Comparison of ENCODE assay signal across 18 mouse cellular contexts in the genomic region with DNA sequence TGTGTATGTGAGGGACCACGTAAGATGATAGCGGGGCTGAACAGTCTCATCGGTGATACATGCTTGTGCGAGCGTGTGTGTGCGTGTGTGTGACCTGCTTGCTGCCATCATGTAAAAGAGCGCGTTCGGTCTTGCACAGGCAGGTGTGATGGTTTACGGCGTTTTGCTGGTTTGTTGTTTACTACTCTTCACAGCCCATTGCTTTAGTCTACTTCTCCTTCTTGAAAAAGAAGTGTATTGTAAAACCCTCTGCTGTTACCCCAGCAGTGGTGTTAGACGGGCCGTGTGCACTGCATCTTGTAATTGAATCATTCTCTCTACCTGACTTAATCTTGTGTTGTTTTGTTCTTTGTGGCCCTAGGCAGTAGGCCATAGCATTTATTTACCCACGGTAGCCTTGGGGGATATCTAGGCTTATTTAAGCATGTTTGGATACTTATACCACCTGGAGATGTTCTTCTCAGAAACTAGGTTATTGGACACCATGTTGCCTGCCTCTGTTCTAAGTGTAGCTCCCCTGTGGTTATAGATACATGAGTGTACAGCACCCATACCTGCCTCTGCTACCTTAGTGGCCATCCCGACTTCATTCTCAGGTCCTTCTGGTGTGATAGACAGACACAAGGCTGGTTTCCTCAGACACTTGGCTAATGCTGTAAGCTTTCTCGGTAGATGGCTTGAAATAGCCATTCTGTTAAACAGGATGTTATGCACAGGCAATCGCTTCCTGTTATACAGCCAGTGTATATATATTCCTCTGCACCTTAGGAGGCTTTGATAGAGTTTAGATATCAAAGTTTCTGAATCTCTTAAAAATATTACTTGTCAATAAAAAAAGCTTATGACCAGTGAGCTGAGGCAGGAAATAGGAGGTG. TPM values are rescaled to one million over a fixed set of nuclear protein-coding genes. Genes with fewer than 3 reads are reported as not detected.
DNase-seq lines count a peak whose midpoint lies in the region; ATAC-seq and TF ChIP-seq lines count a peak whose summit lies in the region.
"Had no signal": no experiment of that assay in that cellular context is flagged by ENCODE, and none has a peak within 500 bp of the region (broad histone marks: within the 10 kb centered on the region; RNA-seq: fewer than 3 reads in every experiment).

No protein-coding gene starts in this region.

- H3K27ac ChIP-seq in liver, postnatal 0 days (ENCODE audit: low read depth) = peak overlapping the region; percentile 45; the same call in 1 of the 2 replicates
- H3K27ac ChIP-seq in liver, embryonic 11.5 days (ENCODE audit: low read depth, low read length) = no peak overlapping the region
- peak overlapping the region; percentile 66 for H3K27ac ChIP-seq in bone marrow, adult 2 months (ENCODE audit: control insufficient read depth, insufficient read depth, low read depth, low read length, poor library complexity)
- no peak overlapping the region for H3K27ac ChIP-seq in kidney, embryonic 14.5 days (ENCODE audit: low read depth, low read length)
- H3K27ac ChIP-seq: embryonic facial prominence, embryonic 13.5 days; forebrain, embryonic 12.5 days; heart, adult 2 months; heart, embryonic 15.5 days; hindbrain, embryonic 15.5 days had no signal

- no peak for DNase-seq in liver, postnatal 0 days
- DNase-seq in liver, embryonic 11.5 days (ENCODE audit: low spot score) = no peak
- peak; percentile 73 for DNase-seq in A20 (ENCODE audit: low read depth, low spot score)
- DNase-seq: adrenal gland, postnatal 10 days; gastrocnemius, postnatal 10 days; heart, adult 2 months; heart, postnatal 14 days had no signal

- no peak overlapping the region for H3K4me2 ChIP-seq in liver, postnatal 0 days (ENCODE audit: low read depth, low read length)
- H3K4me2 ChIP-seq in liver, embryonic 11.5 days = no peak overlapping the region
- H3K4me2 ChIP-seq in kidney, embryonic 14.5 days (replicated peaks; ENCODE audit: low read depth, low read length) = no peak overlapping the region
- H3K4me2 ChIP-seq: embryonic facial prominence, embryonic 13.5 days; forebrain, embryonic 12.5 days; heart, embryonic 11.5 days; heart, embryonic 15.5 days; hindbrain, embryonic 15.5 days had no signal

- no peaks in the 10 kb centered on the region for H3K9me3 ChIP-seq in liver, postnatal 0 days (ENCODE audit: low read length)
- no peaks in the 10 kb centered on the region for H3K9me3 ChIP-seq in liver, embryonic 11.5 days (ENCODE audit: control insufficient read depth, low read length)
- no peaks in the 10 kb centered on the region for H3K9me3 ChIP-seq in kidney, embryonic 14.5 days (ENCODE audit: control insufficient read depth, low read length)
- H3K9me3 ChIP-seq: embryonic facial prominence, embryonic 13.5 days; forebrain, embryonic 12.5 days; G1E; heart, embryonic 15.5 days; hindbrain, embryonic 15.5 days had no signal

- no peak for ATAC-seq in liver, postnatal 0 days
- no peak for ATAC-seq in liver, embryonic 11.5 days (replicated peaks; ENCODE audit: low FRiP score)
- peak; percentile 73 for ATAC-seq in neutrophil, adult 5-6 weeks (ENCODE audit: extremely low read depth, insufficient number of reproducible peaks, low FRiP score, poor library complexity, severe bottlenecking)
- no peak for ATAC-seq in monocyte, adult 5-6 weeks (replicated peaks; ENCODE audit: insufficient number of reproducible peaks, low FRiP score, low TSS enrichment, poor library complexity, severe bottlenecking)
- no peak for ATAC-seq in kidney, embryonic 14.5 days (ENCODE audit: low FRiP score, low TSS enrichment)
- ATAC-seq: forebrain, embryonic 16.5 days had no signal

- 82% methylated on average over 17 of the region's 17 CpGs for WGBS in liver, postnatal 0 days (ENCODE audit: insufficient replicate concordance)
- 88% methylated on average over 17 of the region's 17 CpGs for WGBS in liver, embryonic 11.5 days
- WGBS in bone marrow, adult 2 months = 58% methylated on average over 17 of the region's 17 CpGs
- 90% methylated on average over 17 of the region's 17 CpGs for WGBS in kidney, embryonic 14.5 days

- TF ChIP-seq EP300 in liver, postnatal 0 days (IDR thresholded peaks at IDR 0.05; ENCODE audit: low read depth) = no peak

- H3K9ac ChIP-seq in liver, postnatal 0 days (replicated peaks) = no peak overlapping the region
- H3K9ac ChIP-seq in liver, embryonic 11.5 days (ENCODE audit: low read depth, low read length) = no peak overlapping the region
- H3K9ac ChIP-seq in kidney, embryonic 14.5 days (ENCODE audit: low read depth, low read length) = no peak overlapping the region
- H3K9ac ChIP-seq: embryonic facial prominence, embryonic 13.5 days; forebrain, embryonic 12.5 days; heart, embryonic 15.5 days; hindbrain, embryonic 15.5 days had no signal

- TF ChIP-seq CTCF in liver, postnatal 0 days (IDR thresholded peaks at IDR 0.05; ENCODE audit: low read depth) = no peak
- TF ChIP-seq CTCF in bone marrow, adult 2 months (IDR thresholded peaks at IDR 0.05; ENCODE audit: control insufficient read depth, insufficient read depth, low read length) = peak; percentile 6; the same call in 1 of the 2 replicates

- H3K4me1 ChIP-seq in liver, postnatal 0 days (ENCODE audit: insufficient read depth) = peaks cover 19% of the 10 kb centered on the region
- H3K4me1 ChIP-seq in liver, embryonic 11.5 days (replicated peaks; ENCODE audit: control insufficient read depth, insufficient read depth, low read length) = peaks cover 17% of the 10 kb centered on the region
- peaks cover 15% of the 10 kb centered on the region for H3K4me1 ChIP-seq in bone marrow, adult 2 months (ENCODE audit: control insufficient read depth, insufficient read depth, low read length)
- peaks cover 9% of the 10 kb centered on the region; the same call in 1 of the 2 replicates for H3K4me1 ChIP-seq in kidney, embryonic 14.5 days (ENCODE audit: control insufficient read depth, insufficient read depth, low read length)

- no peak overlapping the region for H3K4me3 ChIP-seq in liver, postnatal 0 days (ENCODE audit: low read depth, low read length)
- no peak overlapping the region for H3K4me3 ChIP-seq in liver, embryonic 11.5 days (ENCODE audit: low read depth, low read length)
- no peak overlapping the region for H3K4me3 ChIP-seq in bone marrow, adult 2 months (replicated peaks; ENCODE audit: control insufficient read depth, low read depth, low read length)
- H3K4me3 ChIP-seq in kidney, embryonic 14.5 days (ENCODE audit: low read length) = no peak overlapping the region
- H3K4me3 ChIP-seq: embryonic facial prominence, embryonic 13.5 days; forebrain, embryonic 12.5 days; heart, adult 2 months; heart, embryonic 15.5 days; hindbrain, embryonic 15.5 days had no signal

- peaks cover 29% of the 10 kb centered on the region for H3K36me3 ChIP-seq in liver, postnatal 0 days (replicated peaks; ENCODE audit: insufficient read depth, low read length)
- peaks cover 7% of the 10 kb centered on the region; the same call in 1 of the 2 replicates for H3K36me3 ChIP-seq in liver, embryonic 11.5 days (ENCODE audit: control insufficient read depth, insufficient read depth, low read length)
- peaks cover 34% of the 10 kb centered on the region; the same call in 1 of the 2 replicates for H3K36me3 ChIP-seq in kidney, embryonic 14.5 days (ENCODE audit: control insufficient read depth, insufficient read depth, low read length)
- H3K36me3 ChIP-seq: hindbrain, embryonic 15.5 days had no signal

- TF ChIP-seq POLR2A in bone marrow, adult 2 months (IDR thresholded peaks at IDR 0.05; ENCODE audit: borderline replicate concordance, control insufficient read depth, low read depth, low read length) = no peak

- H3K27me3 ChIP-seq in liver, postnatal 0 days (ENCODE audit: insufficient read depth, low read length) = no peaks in the 10 kb centered on the region
- no peaks in the 10 kb centered on the region for H3K27me3 ChIP-seq in liver, embryonic 11.5 days (replicated peaks; ENCODE audit: control insufficient read depth, insufficient read depth, low read length)
- no peaks in the 10 kb centered on the region for H3K27me3 ChIP-seq in kidney, embryonic 14.5 days (ENCODE audit: control insufficient read depth, insufficient read depth, low read length)
- H3K27me3 ChIP-seq: embryonic facial prominence, embryonic 13.5 days; forebrain, embryonic 12.5 days; heart, embryonic 15.5 days; hindbrain, embryonic 15.5 days had no signal

RNA-seq across cellular contexts. Expression of a gene that starts 43.5 kb away (rescaled TPM):
- polyA plus RNA-seq in liver, postnatal 0 days (2015; fragmentation: Nextera tagmentation; extraction: Ambion mirVana) = 0.62 TPM in 2 replicates
- 2.2 TPM in 2 replicates for polyA plus RNA-seq in liver, embryonic 11.5 days (2014; fragmentation: Nextera tagmentation; extraction: Ambion mirVana)
- polyA plus RNA-seq in bone marrow, adult 2 months (2011; ENCODE audit: insufficient read depth, insufficient read length, low replicate concordance, missing spikeins) = 0.92 and 3.1 TPM in 2 replicates
- total RNA-seq in neutrophil, adult 5-6 weeks (2017) = 6.6 and 8.7 TPM in 2 replicates
- total RNA-seq in monocyte, adult 5-6 weeks (2017) = 0.29 to 4.9 TPM (median 1.4 TPM) in 3 replicates
- 2.9 and 4.3 TPM in 2 replicates for polyA plus RNA-seq in kidney, embryonic 14.5 days (2014; fragmentation: Nextera tagmentation; extraction: Ambion mirVana)

RNA-seq across cellular contexts. Expression of a gene that starts 56.4 kb away (rescaled TPM):
- 13.1 and 13.5 TPM in 2 replicates for polyA plus RNA-seq in liver, postnatal 0 days (2015; fragmentation: Nextera tagmentation; extraction: Ambion mirVana)
- 31.2 and 35.4 TPM in 2 replicates for polyA plus RNA-seq in liver, embryonic 11.5 days (2014; fragmentation: Nextera tagmentation; extraction: Ambion mirVana)
- 7.9 and 16.6 TPM in 2 replicates for polyA plus RNA-seq in bone marrow, adult 2 months (2011; ENCODE audit: insufficient read depth, insufficient read length, low replicate concordance, missing spikeins)
- total RNA-seq in neutrophil, adult 5-6 weeks (2017) = 60.4 and 73.9 TPM in 2 replicates
- 15.8 to 19.0 TPM (median 18.0 TPM) in 3 replicates for total RNA-seq in monocyte, adult 5-6 weeks (2017)
- 27.6 and 44.5 TPM in 2 replicates for polyA plus RNA-seq in kidney, embryonic 14.5 days (2014; fragmentation: Nextera tagmentation; extraction: Ambion mirVana)

Comparison
In these comparisons a context has a peak if more than half of its experiments do, and no peak if none do; other contexts are left out.
1. H3K27ac ChIP-seq: peak in liver, postnatal 0 days (single experiment) and bone marrow, adult 2 months (single experiment); none in liver, embryonic 11.5 days (single experiment) and kidney, embryonic 14.5 days (single experiment).